Mouse (Mus musculus) cerebellum, adult 2 months (tissue): ENCODE measurements around the gene Epb41l5. TPM values are rescaled to one million over a fixed set of nuclear protein-coding genes. Genes with fewer than 3 reads are reported as not detected.

Experiments
- DNase-seq, 2 experiments: peaks; one replicate each; pipeline ENCODE4 v3.0.0; 2021
- H3K27ac ChIP-seq: fragments of 200-500 bp; 2 replicates; pipeline ENCODE4 v1.5.1; 2012; ENCODE audit warnings: low read length, control low read depth, inconsistent platforms; ENCODE audit not compliant: insufficient read depth
- H3K27me3 ChIP-seq: fragments of 200-500 bp; 2 replicates; pipeline ENCODE4 v1.6.1; 2012; ENCODE audit warnings: inconsistent platforms, mild to moderate bottlenecking, low read length, moderate library complexity; ENCODE audit not compliant: control insufficient read depth, insufficient read depth
- H3K4me1 ChIP-seq: fragments of 200-500 bp; 2 replicates; pipeline ENCODE4 v1.6.1; 2011; ENCODE audit warnings: low read length; ENCODE audit not compliant: control insufficient read depth, insufficient read depth
- H3K4me3 ChIP-seq: fragments of 200-500 bp; replicated peaks from 2 replicates; pipeline ENCODE3; 2011; ENCODE audit warnings: mild to moderate bottlenecking, low read depth, low read length, control low read depth; ENCODE audit not compliant: insufficient read depth
- CTCF ChIP-seq: fragments of 200-500 bp; IDR thresholded peaks from 2 replicates; pipeline ENCODE4 v1.5.1; 2011; ENCODE audit warnings: low read depth, mild to moderate bottlenecking, control low read depth, low read length, moderate library complexity, borderline replicate concordance; ENCODE audit not compliant: insufficient read depth
- POLR2A ChIP-seq: fragments of 200-500 bp; IDR thresholded peaks from 2 replicates; pipeline ENCODE4 v1.6.1; 2011; ENCODE audit warnings: low read length, control low read depth, borderline replicate concordance; ENCODE audit not compliant: insufficient read depth
- WGBS: fragments of 180-500 bp; shearing (Covaris S2); methylation state at CpG from one replicate; pipeline ENCODE4 v1.1.7; 2018; 5-methylcytosine and 5-hydroxymethylcytosine counted together
- polyA plus RNA-seq: library from polyadenylated mRNA; depleted of rRNA; stranded (reverse); fragments of >200 nt; gene quantifications from 2 replicates; pipeline ENCODE4 v1.2.3, GENCODE M21; 2012

Epb41l5 gene
- polyA plus RNA-seq, 1 experiment = 4.7 TPM

GRCm38 (mm10) chr1:119650386-119650785 lies 1.6 kb upstream of the Epb41l5 start:
- DNase-seq = peak; percentile 29 to 47
- TF ChIP-seq CTCF (no peak), POLR2A (no peak)
- WGBS = 32% methylated on average over 5 of the region's 5 CpGs
- H3K4me3 ChIP-seq = no peak overlapping the region
- H3K27ac ChIP-seq = no peak overlapping the region
- no peaks in the 10 kb centered on the region for H3K4me1 ChIP-seq
- no peaks in the 10 kb centered on the region for H3K27me3 ChIP-seq

GRCm38 (mm10) chr1:119649627-119650026 lies 827 bp upstream of the Epb41l5 start:
- 89% methylated on average over 2 of the region's 2 CpGs for WGBS
- H3K27ac ChIP-seq = no peak overlapping the region
- H3K4me3 ChIP-seq = no peak overlapping the region
- TF ChIP-seq CTCF (no peak), POLR2A (no peak)
- no peaks in the 10 kb centered on the region for H3K27me3 ChIP-seq
- DNase-seq = no peak
- H3K4me1 ChIP-seq = no peaks in the 10 kb centered on the region

- no peak overlapping the region for H3K4me3 ChIP-seq
- WGBS = 85% methylated on average over 2 of the region's 2 CpGs
- no peaks in the 10 kb centered on the region for H3K27me3 ChIP-seq
- no peak for TF ChIP-seq POLR2A
- no peak for TF ChIP-seq CTCF
- no peak for DNase-seq
- H3K27ac ChIP-seq = no peak overlapping the region
- peaks cover 4% of the 10 kb centered on the region; the same call in 1 of the 2 replicates for H3K4me1 ChIP-seq
Measured at GRCm38 (mm10) chr1:119646356-119646755, 2.4 kb downstream of the Epb41l5 start.

- Histone ChIP-seq H3K27me3 (no peaks in the 10 kb centered on the region), H3K4me1 (peaks cover 4% of the 10 kb centered on the region; the same call in 1 of the 2 replicates), H3K27ac (no peak overlapping the region), H3K4me3 (no peak overlapping the region)
- TF ChIP-seq POLR2A (no peak), CTCF (no peak)
- peak; percentile 21 to 24 for DNase-seq
- WGBS = 10% methylated on average over 12 of the region's 12 CpGs
Measured at GRCm38 (mm10) chr1:119642367-119642766, 6.4 kb downstream of the Epb41l5 start.

- peaks cover 4% of the 10 kb centered on the region; the same call in 1 of the 2 replicates for H3K4me1 ChIP-seq
- DNase-seq = no peak
Measured at GRCm38 (mm10) chr1:119641090-119641812, 7.5 kb downstream of the Epb41l5 start.

GRCm38 (mm10) chr1:119640006-119640405 lies 8.8 kb downstream of the Epb41l5 start:
- peaks cover 4% of the 10 kb centered on the region; the same call in 1 of the 2 replicates for H3K4me1 ChIP-seq
- no peak overlapping the region for H3K4me3 ChIP-seq
- no peak for TF ChIP-seq CTCF
- no peak for TF ChIP-seq POLR2A
- 78% methylated on average over 2 of the region's 2 CpGs for WGBS
- no peak for DNase-seq
- H3K27me3 ChIP-seq = no peaks in the 10 kb centered on the region
- H3K27ac ChIP-seq = no peak overlapping the region

More at GRCm38 (mm10) chr1:119641090-119641812, 7.5 kb downstream of the Epb41l5 start:
- Histone ChIP-seq H3K27me3 (no peaks in the 10 kb centered on the region), H3K4me3 (no peak overlapping the region), H3K27ac (no peak overlapping the region)
- TF ChIP-seq CTCF = no peak
- no peak for TF ChIP-seq POLR2A

GRCm38 (mm10) chr1:119637188-119638023 lies 11.4 kb downstream of the Epb41l5 start:
- no peaks in the 10 kb centered on the region for H3K27me3 ChIP-seq
- no peak overlapping the region for H3K27ac ChIP-seq
- H3K4me3 ChIP-seq = no peak overlapping the region
- TF ChIP-seq CTCF (no peak), POLR2A (no peak)
- 94% methylated on average over 6 of the region's 6 CpGs for WGBS
- peaks cover 3% of the 10 kb centered on the region; the same call in 1 of the 2 replicates for H3K4me1 ChIP-seq
- DNase-seq = no peak
